Mouse (Mus musculus): ENCODE results near the gene Prps1l1. TPM values are rescaled to one million over a fixed set of nuclear protein-coding genes. Genes with fewer than 3 reads are reported as not detected.

Gene Prps1l1
- total RNA-seq (2015; ENCODE audit: low replicate concordance): not detected in 2 replicates
- total RNA-seq (2017; ENCODE audit: low replicate concordance): 2.2 TPM in 1 of 2 replicates, not detected in the other

DNA sequence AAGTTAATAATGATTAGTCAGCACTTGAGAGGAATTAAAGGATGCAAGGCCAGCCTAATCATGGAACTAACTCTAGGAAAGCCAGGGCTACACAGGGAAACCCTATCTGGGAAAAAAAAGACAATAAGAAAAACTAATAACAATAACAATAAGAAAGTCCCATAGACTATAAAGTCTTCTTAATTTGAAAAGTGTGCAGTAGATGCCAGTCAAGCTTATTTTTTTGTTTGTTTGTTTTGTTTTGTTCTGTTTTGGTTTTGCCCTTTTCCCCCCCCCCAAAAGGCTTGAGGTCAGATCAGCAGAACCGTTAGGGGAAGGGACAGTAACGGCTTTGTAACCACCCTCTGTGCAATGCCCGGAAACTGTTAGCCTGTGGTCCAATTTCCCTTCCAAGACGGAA is at the start of gene Prps1l1:
TSS of gene Prps1l1 (plus strand) at position 301 of the 400 bp plus-strand sequence.
- ATAC-seq (replicated peaks; ENCODE audit: low FRiP score, poor library complexity, severe bottlenecking): no peak

DNA sequence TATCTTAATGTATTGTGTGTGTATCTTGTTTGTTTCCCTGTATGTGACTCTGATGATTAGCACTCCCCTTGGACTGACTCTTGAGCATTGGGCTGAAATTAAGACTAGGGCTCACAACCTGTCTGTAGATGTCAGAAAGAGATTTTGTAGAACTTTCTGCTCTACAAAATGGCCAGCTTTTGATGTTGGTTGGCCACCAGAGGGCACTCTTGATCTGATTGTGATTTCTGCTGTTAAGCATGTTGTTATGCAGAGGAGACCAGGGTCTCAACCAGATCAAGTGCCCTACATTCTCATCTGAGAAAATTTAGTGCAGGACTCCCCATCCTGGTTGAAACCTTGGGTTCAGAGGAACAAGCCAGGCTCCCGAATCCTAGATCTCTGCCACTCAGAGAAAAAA is 46.6 kb upstream of the Prps1l1 start:
- ATAC-seq (replicated peaks; ENCODE audit: low FRiP score, poor library complexity, severe bottlenecking): no peak

DNA sequence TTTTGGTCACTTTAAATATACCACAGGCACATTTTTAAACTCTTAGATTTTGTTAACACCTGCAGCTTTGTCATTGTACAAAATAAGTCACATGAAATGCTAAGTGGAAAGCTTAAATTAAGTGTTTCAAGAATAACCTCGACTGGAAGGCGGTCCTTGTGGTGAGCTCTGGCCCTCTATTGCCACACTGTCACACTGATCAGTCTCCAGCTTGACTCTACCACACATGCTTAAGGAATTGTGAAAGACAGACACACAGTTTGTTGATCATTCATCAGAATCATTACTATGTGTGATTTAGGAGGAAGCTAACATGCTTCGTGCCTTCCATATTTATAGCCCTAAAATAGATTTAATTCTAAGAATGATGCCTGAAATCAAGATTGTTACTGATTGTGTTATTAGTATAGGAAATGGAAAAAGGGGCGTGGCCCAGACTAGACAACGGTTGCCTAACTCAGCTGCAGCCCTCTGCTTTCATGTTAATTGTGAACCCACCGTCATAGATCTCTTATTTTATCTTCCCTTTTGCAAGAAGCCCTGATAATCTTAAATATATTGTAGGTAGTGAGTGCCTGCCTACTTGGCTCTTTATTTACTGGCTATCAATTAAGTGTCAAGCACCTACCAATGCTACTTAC is 35.4 kb upstream of the Prps1l1 start:
- no peak for ATAC-seq (replicated peaks; ENCODE audit: low FRiP score, poor library complexity, severe bottlenecking)

DNA sequence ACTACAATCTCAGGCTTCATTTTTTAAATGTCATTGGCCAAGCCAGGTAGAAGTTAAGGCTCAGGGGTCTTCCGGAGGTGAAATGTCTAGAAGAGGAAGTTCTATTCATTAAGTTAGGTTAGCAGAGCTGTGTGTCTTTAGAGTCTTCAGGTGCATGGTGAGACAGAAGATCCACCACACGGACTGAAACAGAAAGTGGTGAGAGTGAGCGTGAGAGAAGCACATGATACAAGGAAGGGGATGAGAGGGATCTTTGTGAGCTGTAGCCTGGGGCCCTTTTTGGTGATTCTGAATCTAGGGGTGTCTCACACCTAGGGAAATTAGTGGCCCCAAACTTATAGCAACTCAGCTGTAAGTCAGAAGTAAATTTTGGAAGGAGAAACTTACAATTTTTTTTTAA is 8.6 kb upstream of the Prps1l1 start:
- ATAC-seq (replicated peaks; ENCODE audit: low FRiP score, poor library complexity, severe bottlenecking): no peak

- ATAC-seq (replicated peaks; ENCODE audit: low FRiP score, poor library complexity, severe bottlenecking): no peak
These were observed 1.3 kb downstream of the Prps1l1 start for GRCm38 (mm10) chr12:34985865-34986264.

DNA sequence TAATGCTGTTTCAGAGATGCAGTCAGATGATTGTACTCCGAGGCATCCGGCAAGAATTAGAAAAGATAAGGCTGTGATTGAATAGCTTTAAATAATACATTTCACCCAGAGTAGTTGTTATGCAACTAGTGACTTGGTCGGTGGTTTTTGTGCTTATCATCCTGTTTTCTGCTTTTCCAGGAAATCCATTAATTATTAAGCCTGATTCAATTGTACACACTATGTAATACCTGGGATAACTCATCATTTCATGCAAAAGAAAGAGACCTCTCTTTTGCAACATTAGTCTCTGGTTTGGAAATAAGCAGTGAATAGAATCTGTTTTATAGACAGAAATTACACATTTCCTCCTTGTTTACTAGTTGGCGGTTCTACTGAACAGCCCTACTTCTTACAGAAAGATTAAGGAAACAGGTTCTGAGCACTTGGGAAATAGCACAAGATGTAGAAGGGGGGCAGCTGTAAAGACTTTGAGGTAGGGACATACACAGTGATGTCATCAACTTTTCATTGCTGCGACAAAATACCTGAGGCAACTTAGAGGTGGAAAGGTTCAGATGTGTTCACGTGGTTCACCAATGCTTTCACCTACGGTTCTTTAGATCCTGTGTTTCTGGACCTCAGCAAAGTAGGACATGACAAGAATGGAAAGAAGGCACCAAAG is 5.1 kb downstream of the Prps1l1 start:
- ATAC-seq (replicated peaks; ENCODE audit: low FRiP score, poor library complexity, severe bottlenecking): no peak

GRCm38 (mm10) chr12:34990387-34990786 is 5.8 kb downstream of the Prps1l1 start:
- no peak for ATAC-seq (replicated peaks; ENCODE audit: low FRiP score, poor library complexity, severe bottlenecking)

- ATAC-seq (replicated peaks; ENCODE audit: low FRiP score, poor library complexity, severe bottlenecking): no peak
These were observed 7.3 kb downstream of the Prps1l1 start for GRCm38 (mm10) chr12:34991900-34992299.

GRCm38 (mm10) chr12:34997597-34998182 is 13.1 kb downstream of the Prps1l1 start:
- ATAC-seq (replicated peaks; ENCODE audit: low FRiP score, poor library complexity, severe bottlenecking): no peak

DNA sequence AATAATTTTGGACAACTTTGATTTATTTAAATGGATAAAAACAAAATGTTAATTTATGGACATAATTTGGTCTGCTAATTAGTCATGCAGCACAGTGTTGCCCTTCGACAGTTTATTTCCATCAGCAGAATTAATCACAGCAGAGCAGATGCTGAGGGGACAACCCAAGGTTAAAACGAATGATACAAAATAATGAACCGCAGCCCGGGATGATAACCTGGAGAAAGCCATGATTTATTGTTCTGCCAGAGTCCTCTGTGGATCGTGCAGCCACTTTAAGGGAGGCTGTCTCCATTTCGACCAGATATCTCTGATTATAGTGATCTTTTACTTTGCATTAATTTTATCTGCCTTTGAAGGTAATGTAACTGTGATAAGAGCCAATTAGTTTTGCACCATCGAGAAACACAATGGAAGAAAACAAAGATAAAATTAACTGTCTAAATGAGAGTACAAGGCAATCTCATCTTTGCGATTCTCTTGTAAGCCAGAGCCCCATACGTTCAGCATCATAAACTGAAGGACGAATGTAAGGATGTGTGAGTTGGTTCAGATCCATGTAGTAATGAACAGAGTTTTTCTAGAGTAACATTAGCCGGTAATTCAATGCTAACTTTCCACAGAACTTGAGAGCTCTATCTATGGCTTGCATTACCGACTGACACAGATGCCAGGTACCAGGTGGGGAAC is 14.4 kb downstream of the Prps1l1 start:
- no peak for ATAC-seq (replicated peaks; ENCODE audit: low FRiP score, poor library complexity, severe bottlenecking)

GRCm38 (mm10) chr12:35000323-35000722 is 15.8 kb downstream of the Prps1l1 start:
- no peak for ATAC-seq (replicated peaks; ENCODE audit: low FRiP score, poor library complexity, severe bottlenecking)

DNA sequence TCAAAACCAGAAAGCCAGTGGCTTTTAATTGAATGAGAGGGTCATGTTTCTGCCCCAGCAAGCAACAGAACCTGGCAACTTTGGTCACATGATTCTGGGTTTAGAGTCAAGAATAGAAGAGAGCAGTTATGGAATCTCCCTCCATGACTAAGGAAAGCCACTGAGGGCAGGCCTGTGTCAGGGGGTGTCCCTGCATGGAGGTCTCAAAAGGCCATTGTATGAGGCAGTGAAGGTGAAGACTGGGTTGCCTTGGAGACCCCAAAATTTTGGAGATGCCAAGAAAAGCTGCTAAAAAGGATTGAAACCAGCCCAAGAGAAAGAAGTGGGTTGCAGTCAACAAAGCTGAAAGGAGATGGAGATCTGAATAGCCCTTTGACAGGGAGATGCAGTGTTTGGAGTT is 21.2 kb downstream of the Prps1l1 start:
- no peak for ATAC-seq (replicated peaks; ENCODE audit: low FRiP score, poor library complexity, severe bottlenecking)

- no peak for ATAC-seq (replicated peaks; ENCODE audit: low FRiP score, poor library complexity, severe bottlenecking)
These were observed 23.3 kb downstream of the Prps1l1 start for GRCm38 (mm10) chr12:35007851-35008250.

GRCm38 (mm10) chr12:35008340-35009137 is 24.0 kb downstream of the Prps1l1 start:
- ATAC-seq (replicated peaks; ENCODE audit: low FRiP score, poor library complexity, severe bottlenecking): no peak

- ATAC-seq (replicated peaks; ENCODE audit: low FRiP score, poor library complexity, severe bottlenecking): no peak
These were observed 26.9 kb downstream of the Prps1l1 start for GRCm38 (mm10) chr12:35011462-35011861.

- no peak for ATAC-seq (replicated peaks; ENCODE audit: low FRiP score, poor library complexity, severe bottlenecking)
These were observed 29.4 kb downstream of the Prps1l1 start for GRCm38 (mm10) chr12:35013950-35014349.

DNA sequence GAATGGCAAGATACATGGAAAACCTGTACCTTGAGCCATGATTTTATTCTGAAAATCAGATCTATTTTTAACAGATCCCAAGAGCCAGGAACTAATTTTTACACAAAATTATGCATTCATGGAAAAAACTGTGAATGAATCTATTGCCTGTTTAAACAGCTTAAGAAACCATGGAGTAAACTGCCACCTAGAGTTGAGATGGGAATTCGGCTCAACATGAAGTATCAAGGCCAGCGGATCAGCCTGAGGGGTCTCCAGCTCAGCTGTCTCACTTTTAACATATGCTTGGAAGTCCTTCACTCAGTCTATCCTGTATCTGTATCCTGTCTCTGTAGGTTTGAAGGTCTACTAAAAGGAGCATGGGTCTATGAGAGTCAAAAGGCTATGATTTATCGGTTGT is 31.5 kb downstream of the Prps1l1 start:
- ATAC-seq (replicated peaks; ENCODE audit: low FRiP score, poor library complexity, severe bottlenecking): no peak

DNA sequence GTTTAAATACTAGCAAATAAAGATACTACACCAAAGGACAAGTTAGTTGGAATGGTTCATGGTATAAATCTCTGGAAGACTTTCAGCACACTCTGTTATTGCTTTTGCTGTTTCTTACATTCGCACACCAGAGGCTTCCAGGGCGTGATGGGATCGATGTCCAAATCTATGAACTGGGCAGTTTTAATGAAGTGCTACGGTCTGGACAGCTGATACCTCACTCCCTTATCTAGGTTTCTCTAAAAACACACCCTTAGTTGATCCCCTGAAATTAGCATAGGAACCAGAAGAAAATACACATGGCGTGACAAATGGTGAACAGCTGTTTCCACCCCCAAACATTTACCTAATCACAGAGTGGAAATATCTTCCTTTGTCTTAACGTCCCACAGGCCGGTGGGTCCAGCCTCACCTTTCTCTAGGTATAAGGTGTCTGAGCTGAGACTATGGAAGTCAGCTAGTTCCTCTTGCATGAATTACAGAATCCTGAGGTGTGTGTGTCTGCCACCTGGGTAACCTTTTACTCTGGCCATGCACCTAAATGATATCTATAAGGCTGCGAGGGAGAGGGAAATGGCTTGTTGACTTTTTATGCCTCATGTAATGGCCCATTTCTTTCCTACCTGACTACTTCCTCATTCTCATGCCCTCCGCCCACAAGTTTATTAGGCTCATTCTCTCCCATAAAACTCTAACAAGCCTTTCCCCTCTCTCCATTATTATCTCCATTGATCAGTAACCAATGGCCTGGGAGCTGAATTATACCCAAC is 32.1 kb downstream of the Prps1l1 start:
- ATAC-seq (replicated peaks; ENCODE audit: low FRiP score, poor library complexity, severe bottlenecking): no peak

GRCm38 (mm10) chr12:35018679-35019237 is 34.2 kb downstream of the Prps1l1 start:
- ATAC-seq (replicated peaks; ENCODE audit: low FRiP score, poor library complexity, severe bottlenecking): no peak

Measured in erythroid progenitor cell, adult 5-6 weeks (primary cell).